Mouse (Mus musculus): ENCODE data around the gene Gm49387. TPM values are rescaled to one million over a fixed set of nuclear protein-coding genes. Genes with fewer than 3 reads are reported as not detected.

Gene Gm49387
- polyA plus RNA-seq, 1 experiment from 2014 or later = not detected

DNA sequence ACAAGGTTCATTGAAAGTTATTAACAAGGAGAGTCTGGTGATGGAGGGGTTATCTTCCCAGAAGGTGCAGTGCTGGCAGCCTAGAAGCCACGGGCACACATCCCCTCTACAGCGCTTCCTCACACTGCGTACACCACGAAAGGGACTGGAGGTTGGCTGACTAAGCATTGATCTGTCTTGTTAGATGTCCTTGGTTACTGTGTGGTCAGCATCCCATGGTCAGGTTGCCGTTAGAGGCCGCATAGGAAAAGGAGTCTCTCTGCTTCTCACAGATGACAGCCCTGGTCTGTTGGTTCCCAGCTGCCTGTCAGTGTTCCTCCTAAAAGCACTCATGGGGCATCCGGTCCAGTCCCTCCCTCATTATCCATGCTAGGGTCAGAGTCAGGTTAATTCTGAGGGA lies 10.5 kb upstream of the Gm49387 start:
- Histone ChIP-seq H3K27ac (replicated peaks) (no peak overlapping the region), H3K9me3 (0 out of 2 replicates have a peak, but pooled peaks cover 3% of the 10 kb centered on the region)
- WGBS = 60% methylated on average over 7 of the region's 7 CpGs

DNA sequence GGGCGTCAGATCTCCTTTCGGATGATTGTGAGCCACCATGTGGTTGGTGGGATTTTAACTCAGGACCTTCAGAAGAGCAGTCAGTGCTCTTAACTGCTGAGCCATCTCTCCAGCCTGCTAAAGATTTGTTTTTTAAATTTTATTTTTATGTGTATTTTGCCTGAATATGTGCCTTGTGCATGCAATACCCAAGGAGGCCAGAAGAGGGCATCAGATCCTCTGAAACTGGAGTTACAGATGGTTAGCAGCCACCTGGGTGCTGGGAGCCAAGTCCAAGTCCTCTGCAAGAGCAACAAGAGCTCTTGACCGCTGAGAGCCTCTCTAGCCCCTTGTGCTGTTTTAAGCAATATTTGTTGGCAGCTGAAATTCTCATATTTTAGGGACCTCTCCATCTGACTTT lies 9.7 kb upstream of the Gm49387 start:
- no peak for ATAC-seq (ENCODE audit: extremely low read depth, insufficient number of reproducible peaks, low FRiP score, low TSS enrichment)
- no peak overlapping the region for H3K4me3 ChIP-seq
- peaks cover 34% of the 10 kb centered on the region for H3K4me1 ChIP-seq
- H3K27me3 ChIP-seq (replicated peaks) = no peaks in the 10 kb centered on the region
- H3K27ac ChIP-seq (replicated peaks) = no peak overlapping the region
- H3K4me2 ChIP-seq = no peak overlapping the region
- 0 out of 2 replicates have a peak, but pooled peaks cover 3% of the 10 kb centered on the region for H3K9me3 ChIP-seq
- whole genome bisulfite sequencing = 96% methylated on average over 3 of the region's 3 CpGs
- H3K36me3 ChIP-seq = no peaks in the 10 kb centered on the region
- H3K9ac ChIP-seq = no peak overlapping the region

More for the DNA sequence above, 10.5 kb upstream of the Gm49387 start:
- no peak overlapping the region for H3K9ac ChIP-seq
- H3K4me1 ChIP-seq = peaks cover 34% of the 10 kb centered on the region
- no peak overlapping the region for H3K4me2 ChIP-seq
- no peak for ATAC-seq (ENCODE audit: extremely low read depth, insufficient number of reproducible peaks, low FRiP score, low TSS enrichment)
- H3K36me3 ChIP-seq = no peaks in the 10 kb centered on the region
- H3K27me3 ChIP-seq (replicated peaks) = no peaks in the 10 kb centered on the region
- H3K4me3 ChIP-seq = no peak overlapping the region

DNA sequence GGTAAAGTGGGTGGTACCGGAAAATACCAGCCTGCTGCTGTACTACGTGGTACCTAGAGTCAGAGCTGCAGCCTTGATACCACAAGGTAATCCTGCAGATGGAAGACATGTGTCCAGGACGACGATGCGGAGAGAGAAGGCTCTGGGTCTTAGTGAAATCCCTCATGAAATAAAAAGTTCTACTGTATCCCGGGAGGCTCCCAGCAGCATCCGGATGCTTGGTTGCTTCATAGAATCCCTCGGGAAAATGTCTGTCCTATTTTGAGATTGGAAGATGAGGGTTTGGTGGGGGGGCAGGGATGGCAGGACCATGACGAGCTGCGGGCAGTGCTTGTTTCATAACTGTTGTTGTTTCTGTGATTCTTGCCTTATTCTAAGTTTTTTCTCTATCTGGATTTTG lies 7.3 kb upstream of the Gm49387 start:
- Histone ChIP-seq H3K4me2 (no peak overlapping the region), H3K4me1 (peaks cover 25% of the 10 kb centered on the region), H3K27me3 (replicated peaks) (no peaks in the 10 kb centered on the region), H3K4me3 (no peak overlapping the region), H3K36me3 (no peaks in the 10 kb centered on the region), H3K27ac (replicated peaks) (no peak overlapping the region), H3K9me3 (0 out of 2 replicates have a peak, but pooled peaks cover 3% of the 10 kb centered on the region), H3K9ac (no peak overlapping the region)
- ATAC-seq (ENCODE audit: extremely low read depth, insufficient number of reproducible peaks, low FRiP score, low TSS enrichment) = no peak
- 83% methylated on average over 10 of the region's 10 CpGs for WGBS

DNA sequence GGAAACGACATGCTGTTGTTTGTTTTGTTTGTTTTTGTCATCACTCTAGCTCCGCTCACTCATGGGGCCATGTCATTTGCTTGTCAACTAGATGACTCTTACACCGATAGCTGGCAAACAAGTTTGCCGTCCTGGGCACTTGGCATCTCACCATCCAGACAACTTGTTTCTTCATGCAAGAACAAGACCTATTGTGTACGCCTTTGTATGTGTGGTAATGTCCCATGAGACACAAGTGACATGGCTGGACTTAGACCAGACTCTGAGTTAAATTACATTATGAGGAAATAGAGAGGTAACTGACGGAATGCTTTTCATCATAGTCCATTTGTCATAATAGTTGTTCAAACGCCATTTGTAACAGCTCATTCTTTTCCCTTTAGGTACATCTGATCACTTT lies 5.2 kb upstream of the Gm49387 start:
- no peak for ATAC-seq (ENCODE audit: extremely low read depth, insufficient number of reproducible peaks, low FRiP score, low TSS enrichment)
- no peaks in the 10 kb centered on the region for H3K27me3 ChIP-seq (replicated peaks)

DNA sequence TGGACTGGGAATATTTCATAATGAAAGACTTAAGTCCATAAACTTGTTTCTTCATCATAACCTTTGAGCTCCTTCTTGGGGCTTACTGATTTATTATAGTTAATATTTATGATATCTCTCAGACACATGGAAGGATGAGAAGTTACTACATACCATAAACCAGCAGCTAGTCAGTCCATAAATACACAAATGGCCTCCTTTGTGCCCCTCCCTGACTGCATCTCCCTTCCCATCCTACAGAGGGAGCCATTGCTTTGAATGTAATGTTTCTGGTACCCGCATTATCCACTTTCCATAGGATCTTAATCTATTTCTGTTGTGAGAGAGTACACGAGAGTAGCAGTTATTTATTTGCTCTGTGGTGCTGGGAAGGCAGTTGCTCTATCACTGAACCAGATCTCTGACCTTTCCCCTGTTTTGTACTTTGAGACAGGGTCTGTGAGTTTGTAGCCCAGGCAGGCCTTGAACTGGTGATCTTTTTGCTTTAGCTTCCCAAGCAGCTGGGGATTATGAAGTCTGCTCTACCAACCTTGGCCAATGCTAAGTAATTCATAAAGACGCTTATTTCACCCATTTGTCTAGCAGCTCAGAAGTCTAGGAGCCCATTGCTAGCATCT lies 4.4 kb upstream of the Gm49387 start:
- no peak for ATAC-seq (ENCODE audit: extremely low read depth, insufficient number of reproducible peaks, low FRiP score, low TSS enrichment)

More for the DNA sequence above, 5.2 kb upstream of the Gm49387 start:
- H3K4me3 ChIP-seq = no peak overlapping the region
- H3K27ac ChIP-seq (replicated peaks) = no peak overlapping the region
- H3K4me1 ChIP-seq = peaks cover 15% of the 10 kb centered on the region
- no peaks in the 10 kb centered on the region for H3K36me3 ChIP-seq
- H3K9ac ChIP-seq = no peak overlapping the region
- 81% methylated on average over 7 of the region's 7 CpGs for WGBS
- H3K4me2 ChIP-seq = no peak overlapping the region
- H3K9me3 ChIP-seq = 0 out of 2 replicates have a peak, but pooled peaks cover 3% of the 10 kb centered on the region

DNA sequence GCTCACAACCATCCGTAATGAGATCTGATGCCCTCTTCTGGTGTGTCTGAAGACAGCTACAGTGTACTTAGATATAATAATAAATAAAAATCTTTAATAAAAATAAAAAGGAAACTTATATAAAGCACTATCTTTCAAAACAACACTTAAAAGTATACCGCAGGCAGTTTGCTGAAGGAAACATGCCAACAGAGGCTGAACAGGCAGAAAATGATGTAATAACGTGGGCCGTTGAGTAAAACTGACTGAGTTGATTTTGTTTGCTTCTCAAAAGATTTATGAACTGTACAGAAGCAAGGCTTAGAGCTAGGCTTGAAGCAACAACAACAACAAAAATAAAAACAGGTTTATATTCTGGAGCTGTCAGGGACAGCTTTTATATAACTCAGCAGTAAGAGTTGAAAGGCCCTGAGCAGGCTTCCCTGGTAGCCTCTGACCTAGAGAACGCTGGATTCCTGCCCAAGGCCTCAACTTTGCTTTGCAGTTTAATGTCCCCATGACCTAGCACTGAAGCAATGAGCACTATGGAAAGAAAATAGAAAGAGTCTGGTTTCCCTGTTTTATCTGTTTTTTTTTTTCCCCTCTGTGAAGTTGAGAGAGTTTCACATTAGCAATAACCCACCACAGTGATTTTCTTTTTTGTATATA lies 3.6 kb upstream of the Gm49387 start:
- H3K4me3 ChIP-seq = no peak overlapping the region
- ATAC-seq (ENCODE audit: extremely low read depth, insufficient number of reproducible peaks, low FRiP score, low TSS enrichment) = no peak
- no peak overlapping the region for H3K9ac ChIP-seq
- no peaks in the 10 kb centered on the region for H3K27me3 ChIP-seq (replicated peaks)
- H3K36me3 ChIP-seq = no peaks in the 10 kb centered on the region
- no peaks in the 10 kb centered on the region for H3K9me3 ChIP-seq
- H3K4me2 ChIP-seq = no peak overlapping the region
- H3K4me1 ChIP-seq = peaks cover 21% of the 10 kb centered on the region
- no peak overlapping the region for H3K27ac ChIP-seq (replicated peaks)
- 82% methylated on average over 5 of the region's 5 CpGs for WGBS

More for the DNA sequence above, 4.4 kb upstream of the Gm49387 start:
- Histone ChIP-seq H3K36me3 (no peaks in the 10 kb centered on the region), H3K27ac (replicated peaks) (no peak overlapping the region), H3K4me2 (no peak overlapping the region), H3K4me3 (no peak overlapping the region), H3K4me1 (peaks cover 18% of the 10 kb centered on the region), H3K9ac (no peak overlapping the region), H3K27me3 (replicated peaks) (no peaks in the 10 kb centered on the region), H3K9me3 (no peaks in the 10 kb centered on the region)
- 62% methylated on average over 3 of the region's 3 CpGs for WGBS

DNA sequence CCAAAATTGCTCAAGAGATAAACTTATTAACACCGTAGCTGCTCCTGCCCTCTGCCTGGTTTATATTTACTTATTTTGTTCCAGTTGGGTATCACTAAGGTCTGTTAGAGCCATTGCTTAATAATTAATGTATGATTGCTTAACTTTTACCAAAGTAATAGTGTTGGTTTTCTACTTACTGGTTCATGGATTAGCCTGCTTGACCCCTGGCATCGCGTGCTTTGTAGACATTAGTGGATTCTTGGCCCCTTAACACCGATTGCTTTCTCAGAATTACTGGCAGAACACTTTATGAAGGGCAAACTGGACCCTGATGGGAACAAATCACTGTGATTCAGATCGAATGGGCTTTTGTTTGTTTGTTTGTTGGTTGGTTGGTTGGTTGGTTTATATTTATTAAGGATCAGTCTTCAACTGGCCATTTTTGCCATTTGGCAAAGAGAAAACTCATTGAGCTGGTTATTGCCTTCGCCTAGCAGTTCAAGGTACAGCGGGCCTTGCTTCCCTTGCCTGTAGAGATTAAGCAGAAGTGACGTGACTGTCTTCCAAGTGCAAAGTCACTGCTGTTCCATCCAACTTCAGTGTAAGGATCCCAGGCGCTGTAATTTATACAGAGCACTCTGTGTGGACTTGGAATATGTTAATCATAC lies 953 bp upstream of the Gm49387 start:
- H3K36me3 ChIP-seq = no peaks in the 10 kb centered on the region
- ATAC-seq (ENCODE audit: extremely low read depth, insufficient number of reproducible peaks, low FRiP score, low TSS enrichment) = peak; percentile 16; the same call in 1 of the 2 replicates
- no peaks in the 10 kb centered on the region for H3K9me3 ChIP-seq
- WGBS = 59% methylated on average over 9 of the region's 9 CpGs
- no peaks in the 10 kb centered on the region for H3K27me3 ChIP-seq (replicated peaks)
- peaks cover 15% of the 10 kb centered on the region for H3K4me1 ChIP-seq
- H3K4me2 ChIP-seq = peak overlapping the region; percentile 92
- H3K4me3 ChIP-seq = peak overlapping the region; percentile 81
- peak overlapping the region; percentile 87 for H3K9ac ChIP-seq
- peak overlapping the region; percentile 90 for H3K27ac ChIP-seq (replicated peaks)

DNA sequence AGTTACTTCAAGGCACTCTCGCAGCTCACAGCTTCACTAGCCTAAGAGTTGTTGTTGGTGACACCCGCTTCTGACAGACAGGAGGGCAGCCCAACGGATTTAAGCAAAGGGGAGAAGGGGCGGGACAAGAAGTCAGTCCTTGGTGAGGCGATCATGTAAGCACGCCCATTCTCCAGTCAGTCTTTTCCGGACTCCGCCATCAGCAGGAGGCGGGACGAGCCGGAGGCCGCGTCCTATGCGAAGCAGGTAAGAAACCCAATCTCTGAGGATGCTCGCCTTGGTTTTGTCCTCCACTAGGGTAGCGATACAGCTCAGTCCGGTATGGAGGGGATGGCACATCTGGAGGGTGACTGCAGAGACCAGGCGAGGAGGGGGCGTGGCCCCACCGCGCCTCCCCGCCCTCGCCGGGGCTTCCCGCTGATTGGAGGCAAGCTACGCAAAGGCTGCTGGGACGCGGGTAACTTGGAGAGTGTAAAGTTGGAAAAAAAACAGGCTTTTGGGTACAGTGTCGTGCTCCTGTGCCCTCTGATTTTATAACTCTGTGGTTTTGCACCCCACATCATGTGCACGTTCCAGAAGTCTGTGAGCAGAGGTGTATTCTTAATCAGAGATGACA lies 320 bp upstream of the Gm49387 start, which contains the start of the genes Btd and Hacl1:
Gene Btd (plus strand): TSS at position 139 of the 616 bp plus-strand sequence.
Gene Hacl1 (minus strand): TSS at position 397 of the 616 bp plus-strand sequence.
- no peaks in the 10 kb centered on the region for H3K27me3 ChIP-seq (replicated peaks)
- H3K4me2 ChIP-seq = peak within 1 kb of the TSS; percentile 92
- H3K36me3 ChIP-seq = no peaks in the 10 kb centered on the region
- peaks cover 15% of the 10 kb centered on the region for H3K4me1 ChIP-seq
- peak within 1 kb of the TSS; percentile 90 for H3K27ac ChIP-seq (replicated peaks)
- peak; percentile 92 for ATAC-seq (ENCODE audit: extremely low read depth, insufficient number of reproducible peaks, low FRiP score, low TSS enrichment)
- no peaks in the 10 kb centered on the region for H3K9me3 ChIP-seq
- peak within 1 kb of the TSS; percentile 87 for H3K9ac ChIP-seq
- peak within 1 kb of the TSS; percentile 81 for H3K4me3 ChIP-seq
- under 1% methylated on average over 30 of the region's 30 CpGs for WGBS

DNA sequence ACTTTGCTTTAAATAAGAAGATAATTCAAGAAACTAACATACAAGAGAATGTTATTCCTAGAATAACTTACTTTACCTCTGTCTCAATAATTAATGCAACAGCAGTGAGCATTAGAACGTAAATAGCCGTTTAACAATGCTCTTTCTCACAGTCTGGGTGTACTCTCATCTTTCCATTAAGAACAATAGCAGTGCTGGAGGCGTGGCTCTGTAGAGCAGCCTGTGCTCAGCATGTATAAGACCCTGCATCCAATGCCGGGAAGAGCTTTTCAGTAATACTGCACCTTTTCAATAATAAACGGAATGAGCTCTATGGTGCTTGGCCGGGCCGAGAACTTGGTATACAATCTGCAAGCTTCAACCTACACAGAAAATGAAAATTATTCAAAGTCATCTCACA lies 10.0 kb downstream of the Gm49387 start:
- H3K27ac ChIP-seq (replicated peaks) = no peak overlapping the region
- WGBS = 74% methylated on average over 7 of the region's 7 CpGs
- no peak overlapping the region for H3K4me2 ChIP-seq
- no peak overlapping the region for H3K9ac ChIP-seq
- peaks cover 9% of the 10 kb centered on the region for H3K36me3 ChIP-seq
- no peaks in the 10 kb centered on the region for H3K27me3 ChIP-seq (replicated peaks)
- no peak overlapping the region for H3K4me3 ChIP-seq
- no peaks in the 10 kb centered on the region for H3K4me1 ChIP-seq
- ATAC-seq (ENCODE audit: extremely low read depth, insufficient number of reproducible peaks, low FRiP score, low TSS enrichment) = no peak
- H3K9me3 ChIP-seq = no peaks in the 10 kb centered on the region

DNA sequence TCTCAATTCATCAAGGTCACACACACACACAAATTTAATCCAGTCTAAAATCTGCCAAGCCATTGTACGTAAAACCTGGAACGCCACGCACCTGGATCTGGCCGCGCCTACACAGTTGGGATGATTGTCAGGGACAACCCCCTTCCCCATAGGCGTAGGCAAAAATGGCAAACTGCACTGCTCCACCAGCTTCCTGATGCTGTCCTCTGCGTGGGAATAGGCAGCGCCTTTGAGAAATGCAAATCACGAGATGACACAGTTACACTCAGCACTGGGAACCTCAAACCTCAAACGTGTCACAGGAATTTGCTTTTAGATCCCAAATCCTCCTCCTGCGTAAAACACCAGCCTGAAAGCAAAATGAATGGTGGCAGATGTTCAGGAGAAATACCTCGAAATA lies 17.9 kb downstream of the Gm49387 start:
- 81% methylated on average over 12 of the region's 12 CpGs for WGBS
- Histone ChIP-seq H3K36me3 (0 out of 2 replicates have a peak, but pooled peaks cover 7% of the 10 kb centered on the region), H3K27me3 (replicated peaks) (no peaks in the 10 kb centered on the region), H3K4me1 (peaks cover 5% of the 10 kb centered on the region; the same call in 1 of the 2 replicates), H3K4me3 (no peak overlapping the region), H3K9me3 (no peaks in the 10 kb centered on the region), H3K9ac (no peak overlapping the region), H3K27ac (replicated peaks) (no peak overlapping the region), H3K4me2 (no peak overlapping the region)
- no peak for ATAC-seq (ENCODE audit: extremely low read depth, insufficient number of reproducible peaks, low FRiP score, low TSS enrichment)

Measured in heart, embryonic 13.5 days (tissue).